Mouse (Mus musculus) layer of hippocampus, postnatal 25 days (tissue): Measurements from ENCODE around the gene Adam19. TPM values are rescaled to one million over a fixed set of nuclear protein-coding genes. Genes with fewer than 3 reads are reported as not detected.

Experiments used
- DNase-seq, 2 experiments: peaks; one replicate each; pipeline ENCODE4 v3.0.0; 2022; ENCODE audit warnings: mixed read lengths in 2 of 2, low spot score in 1 of 2; ENCODE audit errors: extremely low spot score in 1 of 2
- total RNA-seq, 2 experiments: library from RNA; stranded (reverse); gene quantifications; 2 replicates each; pipeline ENCODE4 v1.2.3; 2021

Gene Adam19
- total RNA-seq, 2 experiments from 2014 or later = 15.7 to 18.3 TPM

DNA sequence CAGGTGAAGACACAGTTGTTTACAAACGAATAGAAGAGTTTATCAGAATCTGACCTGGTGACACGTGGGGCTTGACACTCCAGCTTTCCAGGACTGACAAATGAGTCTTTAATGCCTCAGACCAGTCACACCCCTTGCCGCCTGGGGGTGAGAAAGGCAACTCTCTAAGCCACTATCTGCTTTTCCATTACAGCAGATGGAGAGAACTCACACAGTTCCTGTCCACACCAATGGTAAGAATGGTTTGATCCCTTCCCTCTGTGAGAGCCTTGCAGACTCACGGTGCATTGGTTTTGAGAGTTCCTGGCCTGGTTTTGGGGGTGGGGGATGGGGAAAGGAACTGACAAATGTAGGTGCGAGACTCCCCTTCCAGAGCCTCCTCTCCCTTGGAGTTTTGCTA lies 1.5 kb upstream of the Adam19 start:
- DNase-seq = no peak

DNA sequence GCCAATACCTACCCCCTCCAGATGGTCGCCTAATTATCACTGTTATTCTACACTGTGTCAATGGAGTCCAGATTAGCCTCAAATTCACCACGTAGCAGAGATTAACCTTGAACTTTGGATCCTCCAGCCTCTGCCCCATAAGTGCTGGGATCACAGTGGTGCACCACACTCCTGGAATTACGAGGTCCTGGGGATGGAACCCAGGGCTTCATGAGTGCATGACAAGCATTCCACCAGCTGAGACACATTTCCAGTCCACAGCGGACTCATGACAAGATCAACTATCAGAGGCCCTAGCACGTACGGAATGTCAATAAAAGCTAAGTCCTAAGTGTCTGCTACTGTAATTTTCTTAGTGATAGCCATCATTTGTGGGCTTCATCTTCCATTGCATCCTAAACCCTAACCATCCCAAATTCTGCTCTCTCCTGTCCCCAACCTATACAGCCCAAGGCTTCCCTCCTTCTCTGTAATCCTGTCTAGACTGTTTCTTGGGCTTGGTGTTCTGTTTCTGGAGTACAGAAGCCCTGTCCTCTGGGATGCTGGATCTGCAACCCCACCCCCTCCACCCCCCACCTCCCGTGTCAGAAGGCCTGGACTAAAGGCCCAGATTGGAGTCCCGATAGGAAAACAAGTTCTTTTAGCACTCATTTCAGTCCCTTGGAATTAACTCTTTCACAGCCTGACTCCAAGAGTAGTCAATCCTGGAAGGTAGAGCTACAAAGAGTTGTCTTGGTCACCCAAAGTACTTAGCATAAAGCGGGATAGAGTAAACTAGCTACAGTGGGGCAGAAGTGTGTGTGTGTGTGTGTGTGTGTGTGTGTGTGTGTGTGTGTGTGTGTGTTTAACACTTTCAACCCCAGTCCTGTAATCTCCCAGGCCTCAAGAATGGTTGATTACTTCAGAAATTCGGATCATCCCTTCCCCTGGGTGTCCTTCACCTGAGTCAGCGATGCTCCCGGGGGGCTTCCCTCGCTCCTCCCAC lies 589 bp upstream of the Adam19 start:
- no peak for DNase-seq

DNA sequence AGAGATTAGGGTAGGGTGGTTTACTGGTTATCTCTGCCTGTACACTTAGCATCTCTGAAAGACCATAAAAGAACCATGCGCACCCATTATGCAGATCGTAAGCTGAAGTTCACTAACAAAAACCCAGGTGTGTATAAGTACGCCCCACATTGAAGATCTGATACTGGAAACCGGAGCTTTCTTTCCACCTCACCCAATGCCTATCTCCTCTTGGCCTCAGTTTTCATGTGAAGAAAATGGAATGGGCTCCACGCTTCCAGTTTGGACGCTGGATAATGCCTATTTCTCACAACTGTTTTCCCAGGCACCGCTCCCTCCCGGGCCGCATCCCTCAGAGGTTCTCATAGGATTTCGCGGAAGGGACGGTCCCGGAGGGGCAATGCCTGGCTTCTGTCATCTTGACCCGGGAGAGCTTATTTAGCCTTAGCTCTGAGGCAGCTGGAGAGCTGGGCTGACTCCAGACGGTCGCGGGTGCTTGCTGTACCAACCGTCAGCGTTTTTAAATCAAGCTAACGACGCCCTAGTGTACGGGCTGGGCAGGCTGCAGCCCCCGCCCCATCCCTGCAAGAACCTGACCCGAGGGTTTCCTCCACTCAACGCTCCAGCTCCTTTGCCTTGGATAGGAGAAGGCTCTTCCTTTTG lies 1.1 kb downstream of the Adam19 start:
- no peak for DNase-seq

DNA sequence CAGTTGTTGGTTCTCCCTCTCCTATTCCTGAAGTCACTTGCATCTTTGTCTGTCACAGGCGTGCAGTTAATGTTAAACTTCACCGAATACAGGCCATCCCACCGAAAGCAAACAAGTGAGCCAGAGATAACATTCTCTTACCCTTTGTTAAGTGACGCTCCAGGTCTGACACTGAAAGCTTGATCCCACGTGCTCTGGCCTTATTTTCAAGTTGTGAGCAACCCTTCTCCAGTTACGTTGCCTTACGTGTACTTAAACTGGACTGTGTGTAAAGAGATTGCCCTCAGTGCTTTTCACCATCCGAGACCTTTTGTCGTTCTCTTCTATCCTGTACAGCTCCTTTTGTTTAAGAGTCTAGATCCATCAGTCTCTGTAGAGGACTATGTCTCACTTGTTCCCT lies 2.2 kb downstream of the Adam19 start:
- DNase-seq = no peak

DNA sequence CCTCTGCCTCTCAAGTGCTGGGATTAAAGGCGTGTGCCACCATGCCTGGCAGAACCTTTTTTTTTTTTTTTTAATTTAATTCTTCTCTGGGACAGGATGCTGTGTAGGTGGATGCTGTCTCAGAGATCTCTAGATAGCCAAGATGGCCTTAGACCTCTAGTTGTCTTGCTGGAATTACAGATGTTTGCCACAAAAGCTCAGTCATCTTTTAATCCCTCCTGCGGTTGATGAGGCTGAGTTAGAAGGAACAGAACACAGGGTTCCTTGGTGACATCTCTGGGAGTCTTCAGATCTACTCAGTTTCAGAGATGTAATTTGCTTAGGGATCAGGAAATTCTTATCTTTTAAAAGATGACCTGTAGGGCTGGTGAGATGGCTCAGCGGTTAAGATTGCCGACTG lies 3.1 kb downstream of the Adam19 start:
- DNase-seq = no peak

DNA sequence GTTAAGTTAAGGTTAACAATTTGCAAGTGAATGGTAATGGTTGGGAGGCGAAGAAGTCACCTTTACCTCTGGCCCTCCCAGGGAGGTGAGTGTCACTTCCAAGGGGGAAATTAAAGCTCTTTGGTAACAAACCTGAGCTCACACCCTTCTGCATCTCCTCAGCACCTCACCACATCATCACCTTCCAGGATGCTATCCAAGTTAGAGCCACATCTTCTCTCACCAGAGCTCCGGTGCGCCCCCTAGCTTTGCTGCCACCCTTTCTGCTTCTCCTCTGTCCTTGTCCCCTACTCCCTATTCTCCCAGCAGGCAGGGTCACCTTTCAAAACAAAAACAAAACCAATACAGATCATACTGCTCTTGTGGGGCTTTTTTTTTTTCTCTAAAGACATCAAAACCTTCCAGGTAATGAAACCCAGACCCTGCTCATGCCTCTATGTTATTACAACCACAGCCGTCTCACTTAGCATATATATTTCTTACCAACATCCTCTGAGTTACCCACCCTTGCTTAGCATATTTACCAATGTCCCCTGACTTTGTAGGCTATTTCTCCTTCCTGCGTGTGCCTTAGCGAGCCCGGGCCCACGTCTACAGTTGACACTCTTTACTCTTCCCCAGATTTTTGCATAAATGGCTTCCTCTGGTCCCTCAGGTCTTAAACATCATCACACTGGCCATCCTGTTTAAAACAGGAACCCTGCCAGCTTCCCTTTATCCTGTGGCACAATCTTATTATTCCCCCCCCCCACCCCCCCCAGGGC lies 4.3 kb downstream of the Adam19 start:
- peak in 1 of 2 experiments; percentile 38 for DNase-seq

DNA sequence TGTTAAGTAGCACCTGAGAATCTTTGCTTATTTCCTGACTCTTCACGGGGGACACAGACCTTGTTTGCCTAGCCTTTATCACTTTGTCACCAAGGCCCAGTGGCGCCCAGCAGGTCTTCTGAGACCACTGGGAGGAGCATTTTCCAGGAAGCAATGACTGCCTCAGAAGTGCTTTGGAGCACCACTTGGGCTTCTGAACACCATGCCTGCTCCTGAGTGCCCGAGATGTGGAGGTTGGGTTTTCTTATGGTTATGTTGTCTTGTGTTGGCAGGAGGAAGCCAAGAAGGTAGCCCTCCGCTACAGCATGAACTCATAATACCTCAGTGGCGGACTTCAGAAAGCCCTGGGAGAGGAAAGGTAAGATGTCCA lies 4.8 kb downstream of the Adam19 start:
- DNase-seq = no peak

DNA sequence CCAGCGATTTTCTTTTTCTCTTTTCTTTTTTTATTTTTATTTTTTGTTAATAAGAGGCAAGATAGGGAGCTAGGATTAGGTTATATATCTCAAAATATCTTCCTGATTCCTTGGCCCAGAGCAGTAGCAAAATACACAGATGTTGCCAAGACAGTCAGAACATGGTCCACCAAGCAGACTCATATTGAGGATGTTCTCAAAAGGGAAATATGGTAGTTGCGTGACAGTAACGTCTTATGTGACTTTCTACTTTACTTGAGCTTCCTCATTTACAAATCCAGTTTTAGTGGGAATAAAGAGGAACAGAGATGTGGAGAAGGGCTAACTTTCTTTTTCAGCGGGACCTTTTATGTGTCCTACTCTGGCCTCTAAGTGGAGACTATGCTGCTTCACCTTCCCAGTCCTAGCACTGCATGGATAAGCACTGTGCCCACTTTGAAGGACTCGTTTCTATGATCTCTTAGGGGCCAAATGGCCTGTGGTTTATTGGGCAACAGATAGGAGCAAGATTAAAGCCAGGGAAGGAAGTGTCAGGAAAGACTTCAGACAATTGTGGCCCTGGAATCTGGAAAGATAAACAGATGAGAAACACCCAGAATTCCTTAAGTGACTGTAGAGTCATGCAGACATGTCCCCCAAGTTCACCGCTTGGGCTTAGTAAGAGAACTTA lies 6.1 kb downstream of the Adam19 start:
- DNase-seq = no peak

DNA sequence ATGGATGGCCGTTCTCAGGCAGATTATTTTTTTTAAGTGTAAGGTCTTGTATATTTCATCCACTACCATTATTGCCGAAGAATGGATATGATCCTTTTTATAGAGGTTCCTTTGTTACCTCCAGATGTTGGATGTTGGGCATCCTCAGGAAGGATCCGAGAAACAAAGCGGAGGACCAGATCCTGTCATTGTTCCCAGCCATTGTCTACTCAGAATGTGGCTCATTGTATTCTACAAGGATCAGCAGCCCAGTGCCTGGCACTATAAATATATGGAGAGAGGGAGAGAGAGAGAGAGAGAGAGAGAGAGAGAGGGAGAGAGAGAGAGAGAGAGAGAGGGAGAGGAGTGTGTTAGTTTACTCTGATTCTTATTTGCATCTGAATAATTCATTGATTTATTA lies 6.8 kb downstream of the Adam19 start:
- no peak for DNase-seq

DNA sequence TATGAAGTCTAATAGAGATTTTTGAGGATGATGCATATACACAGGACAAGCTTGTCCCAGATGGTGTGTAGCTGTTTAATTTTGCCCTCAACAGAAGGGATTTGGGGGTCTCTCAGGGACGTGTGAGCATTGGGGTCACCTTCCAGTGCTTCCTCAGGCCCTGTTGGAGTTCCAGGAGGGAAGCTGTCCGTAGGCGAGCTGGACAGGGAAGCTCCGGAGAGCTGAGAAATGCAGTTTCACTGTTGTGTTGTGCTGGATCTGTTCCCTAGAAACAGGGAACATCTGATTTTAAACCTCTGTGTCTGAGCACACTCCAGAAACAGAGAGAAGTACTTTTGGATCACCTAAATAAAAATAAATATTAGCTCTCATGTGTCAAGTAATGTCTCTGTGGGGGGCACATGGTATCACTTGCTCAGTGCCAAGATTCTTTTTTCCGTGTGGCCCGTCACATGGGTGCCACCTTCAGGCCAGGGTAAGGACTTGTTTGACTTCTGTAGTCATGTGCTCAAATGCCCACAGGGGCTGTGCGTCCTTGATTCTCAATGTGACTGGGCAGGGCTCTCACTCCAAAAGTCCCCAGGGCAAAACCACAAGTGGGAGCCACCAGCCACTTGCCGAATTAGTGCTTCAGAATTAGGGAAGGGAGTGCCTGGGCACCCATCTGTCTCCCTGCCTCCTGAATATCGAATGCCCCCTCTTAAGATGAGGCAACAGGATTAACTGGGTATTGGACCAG lies 7.4 kb downstream of the Adam19 start:
- DNase-seq = no peak

DNA sequence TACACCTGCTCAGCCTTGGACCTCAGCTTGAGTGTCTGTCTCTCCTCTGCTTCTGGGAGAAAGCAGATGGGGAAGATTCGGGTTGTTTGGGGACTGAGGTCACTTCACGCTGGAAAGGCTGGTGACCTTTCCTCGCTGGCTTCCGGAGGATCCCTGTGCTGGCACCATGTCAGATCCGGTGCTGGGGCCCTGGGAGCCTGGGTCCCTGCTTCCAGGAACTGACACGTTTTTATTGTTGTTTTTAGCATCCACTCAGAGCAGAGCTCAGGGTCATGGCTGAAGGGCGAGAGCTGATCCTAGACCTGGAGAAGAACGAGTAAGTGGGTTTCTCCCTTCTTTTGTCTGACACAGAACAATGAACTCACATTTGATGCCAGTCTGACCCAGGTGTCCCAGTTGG lies 9.0 kb downstream of the Adam19 start:
- DNase-seq = no peak

DNA sequence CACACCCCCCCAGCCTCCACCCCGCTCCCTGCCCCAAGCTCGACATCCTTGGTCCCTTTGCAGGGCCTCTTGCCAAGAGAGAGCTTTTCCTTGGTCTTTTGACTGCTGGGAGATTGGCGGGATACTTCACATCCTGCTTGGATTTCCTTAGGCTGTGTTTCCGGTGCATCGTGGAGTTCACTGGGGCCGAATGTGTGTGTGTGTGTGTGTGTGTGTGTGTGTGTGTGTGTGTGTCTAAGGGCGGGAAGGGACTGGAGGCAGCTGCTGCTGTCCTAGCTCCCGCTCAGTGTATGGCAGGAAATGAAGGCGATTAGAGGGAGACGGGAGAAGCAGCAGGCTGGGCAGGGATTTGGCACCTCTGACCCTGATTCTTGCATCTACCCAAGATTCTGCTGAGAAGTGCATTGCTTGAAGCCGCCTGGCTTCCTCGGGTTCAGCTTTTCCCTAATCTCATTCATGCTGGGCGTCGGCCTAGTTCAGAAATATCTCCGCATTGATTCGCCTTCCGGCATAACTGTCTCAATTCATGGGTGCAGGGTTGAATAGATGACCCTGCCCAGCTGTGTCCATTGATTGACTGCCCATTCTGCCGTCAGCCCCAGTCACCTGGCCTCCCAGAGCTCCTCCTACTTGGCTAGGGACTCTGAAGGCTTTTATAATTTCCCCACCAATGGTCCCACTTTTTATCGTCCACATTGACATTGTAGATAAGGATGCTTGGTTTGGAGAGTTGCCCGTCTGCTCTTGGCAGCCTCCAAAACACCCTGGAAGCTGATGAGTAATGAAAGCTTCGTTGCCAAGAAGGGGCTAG lies 9.6 kb downstream of the Adam19 start:
- no peak for DNase-seq

DNA sequence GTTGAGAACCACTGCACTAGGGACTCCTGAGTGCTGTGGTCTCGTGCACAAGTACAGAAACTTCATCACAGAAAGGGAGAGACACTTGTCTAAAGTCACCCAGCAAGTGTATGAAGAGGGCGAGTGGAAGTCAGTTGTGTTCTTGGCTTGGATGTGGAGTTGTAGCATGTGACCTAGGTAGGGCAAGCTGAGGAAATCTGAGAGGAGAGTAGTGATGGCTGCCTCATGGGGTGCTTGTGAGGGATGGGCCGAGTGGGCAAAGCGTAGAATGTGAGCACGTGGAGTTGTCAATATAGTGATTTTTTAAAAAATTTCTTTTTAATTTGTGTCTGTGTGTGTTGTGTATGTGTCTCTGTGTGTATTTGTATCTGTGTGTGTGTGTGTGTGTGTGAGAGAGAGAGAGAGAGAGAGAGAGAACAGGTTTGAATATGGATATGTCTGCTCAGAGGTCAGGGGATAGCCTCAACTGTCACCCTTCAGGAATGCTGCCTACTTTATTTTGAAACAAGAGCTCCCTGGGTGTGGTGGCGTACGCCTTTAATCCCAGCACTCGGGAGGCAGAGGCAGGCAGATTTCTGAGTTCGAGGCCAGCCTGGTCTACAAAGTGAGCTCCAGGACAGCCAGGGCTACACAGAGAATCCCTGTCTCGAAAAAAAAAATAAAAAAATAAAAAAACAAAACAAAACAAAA lies 11.7 kb downstream of the Adam19 start:
- DNase-seq = no peak

DNA sequence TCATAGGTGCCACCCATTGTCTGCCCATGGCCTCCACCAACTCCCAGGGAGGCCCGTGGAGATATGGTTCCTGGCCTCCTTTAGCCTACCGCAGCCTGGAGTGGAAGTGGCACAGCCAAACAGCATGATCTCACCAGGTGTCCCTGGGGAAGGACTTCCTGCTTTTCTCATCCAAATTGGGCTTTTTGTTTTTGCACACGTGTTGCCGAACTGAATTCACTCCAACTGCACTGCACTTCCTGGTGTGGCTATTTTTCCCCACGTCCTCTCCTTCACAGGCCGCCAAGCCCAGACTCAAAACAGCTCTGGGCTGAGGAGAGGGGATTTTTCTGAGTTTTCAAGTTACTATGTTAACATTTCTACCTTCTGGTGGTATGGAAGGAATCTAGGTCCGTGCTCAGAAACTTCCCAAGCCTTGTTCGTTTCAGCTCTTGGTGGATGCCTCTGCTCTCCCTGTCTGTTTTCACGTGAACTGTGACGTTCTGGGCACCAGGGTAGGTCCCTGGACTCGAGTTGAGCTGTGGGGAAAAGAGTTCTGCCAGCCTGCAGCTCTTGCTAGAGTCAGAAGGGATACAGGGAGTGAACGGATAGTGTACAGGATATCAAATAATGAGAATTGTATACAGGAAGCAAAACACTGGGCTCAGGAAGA lies 13.1 kb downstream of the Adam19 start:
- DNase-seq = no peak

DNA sequence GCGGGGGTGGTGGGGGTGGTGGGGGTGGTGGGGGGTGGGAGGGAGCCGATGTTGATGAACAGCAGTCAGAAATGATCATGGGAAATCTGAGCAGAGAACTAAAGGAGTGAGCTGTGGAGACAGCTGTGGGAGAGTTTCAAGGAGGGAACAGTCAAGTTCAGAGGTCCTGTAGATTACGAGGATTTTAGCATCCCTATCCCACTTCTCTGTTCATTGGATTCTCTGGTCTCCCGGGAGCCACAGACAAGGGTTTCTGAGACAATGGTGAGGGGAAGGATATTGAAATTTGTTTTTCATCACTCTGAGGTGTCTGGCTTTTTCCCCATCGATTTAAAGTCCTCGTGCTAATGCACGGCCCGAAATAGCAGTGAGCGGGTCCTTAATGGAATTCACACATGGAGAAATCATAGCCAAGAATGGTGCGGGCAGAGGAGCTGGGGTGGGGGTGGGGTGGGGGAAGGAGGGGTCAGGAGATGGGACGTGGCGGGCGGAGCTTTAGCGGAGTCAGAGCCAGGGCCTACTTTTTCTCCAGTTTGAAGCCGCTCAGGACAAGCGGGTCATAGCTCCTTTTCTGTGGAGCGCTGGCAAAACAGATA lies 13.7 kb downstream of the Adam19 start:
- no peak for DNase-seq

DNA sequence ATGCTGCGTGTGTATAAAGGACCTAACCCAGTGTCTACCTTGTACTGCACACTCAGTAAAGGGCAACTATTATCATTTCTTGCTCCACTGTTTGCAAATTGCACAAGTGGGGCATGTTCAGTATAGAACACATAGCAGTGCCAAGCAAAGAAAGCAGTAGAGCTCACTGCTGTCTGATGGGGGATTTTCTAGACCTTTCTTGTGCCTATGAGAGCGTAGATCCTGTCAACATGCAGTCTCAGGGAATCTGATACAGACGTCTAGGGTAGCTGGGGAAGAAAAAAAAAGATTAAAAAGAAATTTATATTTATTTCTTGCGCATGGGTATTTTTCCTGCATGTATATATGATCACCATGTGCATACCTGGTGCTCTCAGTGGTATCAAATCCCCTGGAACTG lies 14.4 kb downstream of the Adam19 start:
- DNase-seq = no peak

DNA sequence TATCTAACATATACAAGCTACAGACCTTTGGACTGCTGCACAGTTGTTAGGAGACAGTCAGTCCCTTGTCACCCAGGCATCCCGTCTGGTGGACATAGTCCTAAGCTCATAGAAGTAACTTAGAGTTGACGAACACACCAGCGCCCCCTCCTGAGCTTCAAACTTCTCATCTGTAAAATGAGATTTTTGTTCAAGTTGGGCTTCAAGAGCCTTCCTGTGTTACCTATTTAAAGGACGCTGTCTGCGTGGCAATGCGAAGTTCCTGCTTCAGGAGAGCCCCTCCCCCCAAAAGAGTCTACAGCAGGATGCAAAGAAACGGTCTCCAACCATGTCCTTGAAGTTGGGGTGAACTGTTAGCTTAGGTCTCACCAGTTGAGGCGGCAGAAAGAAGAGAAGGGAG lies 15.0 kb downstream of the Adam19 start:
- DNase-seq = no peak
